Mouse (Mus musculus) layer of hippocampus, postnatal 10 days (tissue): ENCODE results near the gene Hist1h2bk. TPM values are rescaled to one million over a fixed set of nuclear protein-coding genes. Genes with fewer than 3 reads are reported as not detected.

Experiments used
- DNase-seq, 2 experiments: peaks; one replicate each; pipeline ENCODE4 v3.0.0; 2021; ENCODE audit warnings: low spot score in 2 of 2
- long read RNA-seq: library from polyadenylated mRNA; stranded (forward); transcript quantifications from one replicate; pipeline ENCODE4 v2.0.0, GENCODE M21; 2023
- total RNA-seq, 2 experiments: library from RNA; stranded (reverse); gene quantifications; 2 replicates each; pipeline ENCODE4 v1.2.3; 2021

The Hist1h2bk gene
- 10 to 100 TPM; 73.9 to 80.0 TPM for total RNA-seq
- long read RNA-seq: 0 reads

GRCm38 (mm10) chr13:22035267-22036148 is at the start of gene Hist1h2bk, which contains the start of gene Hist1h2ah:
Gene Hist1h2bk, plus strand, starts transcription at chr13:22035870.
Gene Hist1h2ah, minus strand, starts transcription at chr13:22035568.
- peak; percentile 80 to 85 for DNase-seq

GRCm38 (mm10) chr13:21992550-21992949 is 43.1 kb upstream of the Hist1h2bk start:
- no peak for DNase-seq

- DNase-seq: peak in 1 of 2 experiments; percentile 38
Observed at GRCm38 (mm10) chr13:21993957-21994738, 41.5 kb upstream of the Hist1h2bk start.

GRCm38 (mm10) chr13:21994896-21995295 is 40.8 kb upstream of the Hist1h2bk start:
- no peak for DNase-seq

- peak; percentile 14 to 35 for DNase-seq
Observed at GRCm38 (mm10) chr13:21995331-21995914, 40.2 kb upstream of the Hist1h2bk start.

- no peak for DNase-seq
Observed at GRCm38 (mm10) chr13:21996101-21996839, 39.4 kb upstream of the Hist1h2bk start.

- no peak for DNase-seq
Observed at GRCm38 (mm10) chr13:21996840-21997185, 38.9 kb upstream of the Hist1h2bk start.

- no peak for DNase-seq
Observed at GRCm38 (mm10) chr13:21997201-21997820, 38.4 kb upstream of the Hist1h2bk start.

GRCm38 (mm10) chr13:21997821-21998220 is 37.8 kb upstream of the Hist1h2bk start:
- no peak for DNase-seq

GRCm38 (mm10) chr13:21998412-21998811 is 37.3 kb upstream of the Hist1h2bk start:
- no peak for DNase-seq

GRCm38 (mm10) chr13:21999147-21999546 is 36.5 kb upstream of the Hist1h2bk start:
- no peak for DNase-seq

GRCm38 (mm10) chr13:22001346-22001745 is 34.3 kb upstream of the Hist1h2bk start:
- no peak for DNase-seq

GRCm38 (mm10) chr13:22001823-22002222 is 33.8 kb upstream of the Hist1h2bk start:
- no peak for DNase-seq

GRCm38 (mm10) chr13:22005605-22006333 is 29.9 kb upstream of the Hist1h2bk start:
- peak in 1 of 2 experiments; percentile 41 for DNase-seq

GRCm38 (mm10) chr13:22006334-22007120 is 29.1 kb upstream of the Hist1h2bk start:
- no peak for DNase-seq

- DNase-seq: no peak
Observed at GRCm38 (mm10) chr13:22007121-22007510, 28.6 kb upstream of the Hist1h2bk start.

- no peak for DNase-seq
Observed at GRCm38 (mm10) chr13:22007872-22008271, 27.8 kb upstream of the Hist1h2bk start.

- no peak for DNase-seq
Observed at GRCm38 (mm10) chr13:22008707-22009106, 27.0 kb upstream of the Hist1h2bk start.

GRCm38 (mm10) chr13:22009642-22010041 is 26.0 kb upstream of the Hist1h2bk start, which contains the start of gene Prss16:
Gene Prss16, minus strand, starts transcription at chr13:22009742.
- DNase-seq: no peak
